Mouse (Mus musculus): ENCODE results near the gene Tcf21. TPM values are rescaled to one million over a fixed set of nuclear protein-coding genes. Genes with fewer than 3 reads are reported as not detected.

The Tcf21 gene
- total RNA-seq, 1 experiment: not detected

- no peak overlapping the region for H3K27ac ChIP-seq (ENCODE audit: insufficient read depth, low read depth, low read length, poor library complexity, severe bottlenecking)
- no peak for DNase-seq (ENCODE audit: low read depth, low spot score)
- TF ChIP-seq ZNF384 (IDR thresholded peaks at IDR 0.05; ENCODE audit: low read depth, low read length) (no peak), CHD2 (IDR thresholded peaks at IDR 0.05; ENCODE audit: low read depth, low read length) (no peak), MAFK (IDR thresholded peaks at IDR 0.05; ENCODE audit: insufficient read depth, low read depth, low read length) (no peak), ZC3H11A (IDR thresholded peaks at IDR 0.05; ENCODE audit: borderline replicate concordance, low read depth, low read length) (no peak), HCFC1 (IDR thresholded peaks at IDR 0.05; ENCODE audit: borderline replicate concordance, insufficient read depth, low read length) (no peak)
- in situ Hi-C loops (cut with MboI; ENCODE audit: low sequenced_read_pairs in 2 of 2, unreplicated experiment in 2 of 2): loop anchor here in 1 of 2 experiments (25.0 kb wide), 1 partner anchor 546 kb away; the partner anchor contains the start of gene Eya4
- no peak overlapping the region for H3K4me3 ChIP-seq (ENCODE audit: insufficient read depth in 1 of 2, low read depth in 1 of 2, low read length in 2 of 2, poor library complexity in 1 of 2, severe bottlenecking in 1 of 2)
- H3K36me3 ChIP-seq (ENCODE audit: control insufficient read depth, insufficient read depth, low read length, poor library complexity, severe bottlenecking): no peaks in the 10 kb centered on the region
- H3K9ac ChIP-seq (ENCODE audit: insufficient read depth, low read depth, low read length, poor library complexity, severe bottlenecking): no peak overlapping the region
- no peaks in the 10 kb centered on the region for H3K9me3 ChIP-seq (ENCODE audit: control insufficient read depth, insufficient read depth, low read depth, low read length)
- 0 out of 4 replicates have a peak, but pooled peaks cover 0 to 4% of the 10 kb centered on the region in 2 experiments for H3K4me1 ChIP-seq (ENCODE audit: control insufficient read depth in 2 of 2, insufficient read depth in 2 of 2, low read length in 2 of 2, poor library complexity in 1 of 2)
Observed at GRCm38 (mm10) chr10:22816237-22816762, 3.7 kb downstream of the Tcf21 start.

GRCm38 (mm10) chr10:22815461-22816236 lies 4.3 kb downstream of the Tcf21 start:
- H3K4me3 ChIP-seq (ENCODE audit: insufficient read depth in 1 of 2, low read depth in 1 of 2, low read length in 2 of 2, poor library complexity in 1 of 2, severe bottlenecking in 1 of 2): no peak overlapping the region
- TF ChIP-seq MAFK (IDR thresholded peaks at IDR 0.05; ENCODE audit: insufficient read depth, low read depth, low read length) (no peak), CHD2 (IDR thresholded peaks at IDR 0.05; ENCODE audit: low read depth, low read length) (no peak), HCFC1 (IDR thresholded peaks at IDR 0.05; ENCODE audit: borderline replicate concordance, insufficient read depth, low read length) (no peak), ZNF384 (IDR thresholded peaks at IDR 0.05; ENCODE audit: low read depth, low read length) (no peak), ZC3H11A (IDR thresholded peaks at IDR 0.05; ENCODE audit: borderline replicate concordance, low read depth, low read length) (no peak)
- H3K9ac ChIP-seq (ENCODE audit: insufficient read depth, low read depth, low read length, poor library complexity, severe bottlenecking): no peak overlapping the region
- 0 out of 4 replicates have a peak, but pooled peaks cover 0 to 4% of the 10 kb centered on the region in 2 experiments for H3K4me1 ChIP-seq (ENCODE audit: control insufficient read depth in 2 of 2, insufficient read depth in 2 of 2, low read length in 2 of 2, poor library complexity in 1 of 2)
- no peak for DNase-seq (ENCODE audit: low read depth, low spot score)
- no peaks in the 10 kb centered on the region for H3K36me3 ChIP-seq (ENCODE audit: control insufficient read depth, insufficient read depth, low read length, poor library complexity, severe bottlenecking)
- H3K27ac ChIP-seq (ENCODE audit: insufficient read depth, low read depth, low read length, poor library complexity, severe bottlenecking): no peak overlapping the region
- H3K9me3 ChIP-seq (ENCODE audit: control insufficient read depth, insufficient read depth, low read depth, low read length): no peaks in the 10 kb centered on the region
- in situ Hi-C loops (cut with MboI; ENCODE audit: low sequenced_read_pairs in 2 of 2, unreplicated experiment in 2 of 2): loop anchor here in 1 of 2 experiments (25.0 kb wide), 1 partner anchor 547 kb away; the partner anchor contains the start of gene Eya4

GRCm38 (mm10) chr10:22814771-22815170 lies 5.2 kb downstream of the Tcf21 start:
- Histone ChIP-seq H3K4me1 (ENCODE audit: control insufficient read depth in 2 of 2, insufficient read depth in 2 of 2, low read length in 2 of 2, poor library complexity in 1 of 2) (0 out of 4 replicates have a peak, but pooled peaks cover 0 to 4% of the 10 kb centered on the region in 2 experiments), H3K36me3 (ENCODE audit: control insufficient read depth, insufficient read depth, low read length, poor library complexity, severe bottlenecking) (no peaks in the 10 kb centered on the region), H3K4me3 (ENCODE audit: insufficient read depth in 1 of 2, low read depth in 1 of 2, low read length in 2 of 2, poor library complexity in 1 of 2, severe bottlenecking in 1 of 2) (no peak overlapping the region), H3K9me3 (ENCODE audit: control insufficient read depth, insufficient read depth, low read depth, low read length) (no peaks in the 10 kb centered on the region), H3K9ac (ENCODE audit: insufficient read depth, low read depth, low read length, poor library complexity, severe bottlenecking) (no peak overlapping the region), H3K27ac (ENCODE audit: insufficient read depth, low read depth, low read length, poor library complexity, severe bottlenecking) (no peak overlapping the region)
- DNase-seq (ENCODE audit: low read depth, low spot score): no peak
- in situ Hi-C loops (cut with MboI; ENCODE audit: low sequenced_read_pairs in 2 of 2, unreplicated experiment in 2 of 2): loop anchor here in 1 of 2 experiments (25.0 kb wide), 1 partner anchor 548 kb away; the partner anchor contains the start of gene Eya4
- no peak for TF ChIP-seq CHD2 (IDR thresholded peaks at IDR 0.05; ENCODE audit: low read depth, low read length)
- no peak for TF ChIP-seq ZNF384 (IDR thresholded peaks at IDR 0.05; ENCODE audit: low read depth, low read length)
- no peak for TF ChIP-seq ZC3H11A (IDR thresholded peaks at IDR 0.05; ENCODE audit: borderline replicate concordance, low read depth, low read length)
- no peak for TF ChIP-seq MAFK (IDR thresholded peaks at IDR 0.05; ENCODE audit: insufficient read depth, low read depth, low read length)
- TF ChIP-seq HCFC1 (IDR thresholded peaks at IDR 0.05; ENCODE audit: borderline replicate concordance, insufficient read depth, low read length): no peak

- Histone ChIP-seq H3K27ac (ENCODE audit: insufficient read depth, low read depth, low read length, poor library complexity, severe bottlenecking) (no peak overlapping the region), H3K9me3 (ENCODE audit: control insufficient read depth, insufficient read depth, low read depth, low read length) (no peaks in the 10 kb centered on the region), H3K4me1 (ENCODE audit: control insufficient read depth in 2 of 2, insufficient read depth in 2 of 2, low read length in 2 of 2, poor library complexity in 1 of 2) (no peaks in the 10 kb centered on the region), H3K4me3 (ENCODE audit: insufficient read depth in 1 of 2, low read depth in 1 of 2, low read length in 2 of 2, poor library complexity in 1 of 2, severe bottlenecking in 1 of 2) (no peak overlapping the region), H3K9ac (ENCODE audit: insufficient read depth, low read depth, low read length, poor library complexity, severe bottlenecking) (no peak overlapping the region), H3K36me3 (ENCODE audit: control insufficient read depth, insufficient read depth, low read length, poor library complexity, severe bottlenecking) (no peaks in the 10 kb centered on the region)
- DNase-seq (ENCODE audit: low read depth, low spot score): no peak
- TF ChIP-seq ZNF384 (IDR thresholded peaks at IDR 0.05; ENCODE audit: low read depth, low read length) (no peak), CHD2 (IDR thresholded peaks at IDR 0.05; ENCODE audit: low read depth, low read length) (no peak), MAFK (IDR thresholded peaks at IDR 0.05; ENCODE audit: insufficient read depth, low read depth, low read length) (no peak), HCFC1 (IDR thresholded peaks at IDR 0.05; ENCODE audit: borderline replicate concordance, insufficient read depth, low read length) (no peak), ZC3H11A (IDR thresholded peaks at IDR 0.05; ENCODE audit: borderline replicate concordance, low read depth, low read length) (no peak)
- in situ Hi-C loops (cut with MboI; ENCODE audit: low sequenced_read_pairs in 2 of 2, unreplicated experiment in 2 of 2): loop anchor here in 1 of 2 experiments (25.0 kb wide), 1 partner anchor 548 kb away; the partner anchor contains the start of gene Eya4
Observed at GRCm38 (mm10) chr10:22814294-22814693, 5.7 kb downstream of the Tcf21 start.

Measured in ES-E14 (cell line).